Mouse (Mus musculus) cortical plate, adult 2 months (tissue): ENCODE measurements around the gene Nrros.

ENCODE experiments used
- CTCF ChIP-seq: fragments of 200-500 bp; IDR thresholded peaks from 2 replicates; pipeline ENCODE4 v1.5.1; 2011; ENCODE audit warnings: mild to moderate bottlenecking, control low read depth, low read length; ENCODE audit not compliant: insufficient read depth; ENCODE audit errors: extremely low read depth
- POLR2A ChIP-seq: fragments of 200-500 bp; IDR thresholded peaks from 2 replicates; pipeline ENCODE4 v1.6.1; 2011; ENCODE audit warnings: mild to moderate bottlenecking, low read length, control low read depth; ENCODE audit not compliant: insufficient read depth; ENCODE audit errors: extremely low read depth

- no peak for TF ChIP-seq CTCF
- TF ChIP-seq POLR2A, result no peak
Observed at GRCm38 (mm10) chr16:32190011-32190441, 24.6 kb upstream of the Nrros start.
